Mouse (Mus musculus): ENCODE measurements around the gene Tagln3. TPM values are rescaled to one million over a fixed set of nuclear protein-coding genes. Genes with fewer than 3 reads are reported as not detected.

The Tagln3 gene
- total RNA-seq (2023), result not detected

GRCm38 (mm10) chr16:45724061-45724741 is at the start of gene Tagln3:
TSS of gene Tagln3 (minus strand) at chr16:45724608.

DNA sequence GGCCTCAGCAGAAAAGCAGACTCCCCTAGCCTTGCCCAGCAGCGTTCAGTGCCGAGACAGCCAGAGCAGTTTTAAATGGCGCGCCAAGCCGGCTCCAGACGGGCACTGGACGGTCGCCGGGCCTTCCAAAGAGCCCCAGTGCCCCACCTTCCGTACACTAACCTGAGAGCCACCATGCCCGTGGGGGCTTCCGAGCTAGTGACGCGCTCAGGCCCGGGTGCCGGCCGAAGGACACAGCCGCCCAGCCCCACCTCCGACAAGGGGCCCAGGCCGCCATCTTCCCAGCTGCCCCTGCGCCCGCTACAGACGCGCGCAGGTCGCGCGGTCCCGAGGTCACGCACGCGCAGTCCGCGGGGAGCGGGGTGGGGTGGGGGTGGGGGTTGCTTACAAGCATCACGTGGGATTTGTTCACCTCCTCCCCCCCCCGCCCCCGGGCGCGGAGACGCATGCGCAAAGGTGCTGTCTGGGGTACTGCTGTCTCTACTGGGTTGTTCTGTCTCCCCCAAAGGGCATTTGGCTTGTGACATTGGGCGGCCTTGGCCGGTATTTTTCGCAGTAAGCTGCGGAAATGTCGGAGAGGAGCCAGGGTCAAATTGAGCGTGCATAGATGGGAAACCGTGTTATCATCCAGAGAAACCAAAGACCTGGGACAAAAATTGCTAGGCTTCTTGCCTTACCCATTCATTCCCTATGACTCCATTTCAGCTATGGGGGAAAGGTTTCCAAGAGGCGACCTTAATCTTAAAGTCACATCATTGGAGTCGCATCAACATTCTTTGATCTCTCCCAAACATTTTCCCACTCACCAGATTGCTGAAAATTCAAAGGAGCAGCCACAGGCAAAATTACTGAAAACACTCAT is 18.4 kb upstream of the Tagln3 start, which contains the start of gene Abhd10:
TSS of gene Abhd10 (minus strand) at position 341 of the 862 bp plus-strand sequence.

GRCm38 (mm10) chr16:45693558-45693957 is 30.9 kb downstream of the Tagln3 start, which contains the start of gene Tmprss7:
TSS of gene Tmprss7 (minus strand) at chr16:45693658.

Other genes starting within 250 kb of the Tagln3 start
- not detected for gene Gm609, start 231.6 kb downstream of the Tagln3 start, total RNA-seq (2023)
- gene Gm17783, start 192.6 kb downstream of the Tagln3 start, total RNA-seq (2023), result not detected
- gene Slc9c1, start 189.3 kb downstream of the Tagln3 start, total RNA-seq (2023), result not detected
- 0.33 TPM for gene Gcsam, start 114.2 kb downstream of the Tagln3 start, total RNA-seq (2023)
- not detected for gene BC016579, start 70.5 kb downstream of the Tagln3 start, total RNA-seq (2023)
- gene Tmprss7, start 30.9 kb downstream of the Tagln3 start, total RNA-seq (2023), result 0.24 TPM
- 44.4 TPM for gene Abhd10, start 18.3 kb upstream of the Tagln3 start, total RNA-seq (2023)
- gene Phldb2, start 229.0 kb upstream of the Tagln3 start, total RNA-seq (2023), result 0.80 TPM